Mouse (Mus musculus): ENCODE results near the gene Pfdn6. TPM values are rescaled to one million over a fixed set of nuclear protein-coding genes. Genes with fewer than 3 reads are reported as not detected.
A peak's percentile ranks its signal among the peaks of the same experiment; 100 is the strongest.
"Not testable (repeated sequence)": the region's sequence is repeated elsewhere in the genome, so short reads cannot be mapped to it uniquely, and the experiment has no call there.

Gene Pfdn6
- total and polyA plus RNA-seq, 3 experiments = 75.3 to 373 (median 141) TPM

DNA sequence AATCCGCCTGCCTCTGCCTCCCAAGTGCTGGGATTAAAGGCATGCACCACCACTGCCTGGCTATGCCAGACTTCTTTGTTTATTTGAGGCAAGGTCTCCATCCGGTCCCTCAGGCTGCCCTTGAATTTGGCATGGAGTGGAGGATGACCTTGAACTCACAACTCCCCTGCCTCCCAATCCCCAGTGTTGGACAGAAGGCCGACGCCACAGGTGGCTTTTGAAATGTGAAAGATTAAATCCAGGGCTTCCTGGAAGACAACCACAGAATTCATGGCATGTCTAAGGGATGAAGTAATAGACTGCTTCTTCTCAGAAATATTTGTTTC is 39.2 kb downstream of the Pfdn6 start:
- Histone ChIP-seq H3K9me3 (replicated peaks) (no peaks in the 10 kb centered on the region), H3K4me3 (ENCODE audit: low read depth, low read length) (no peak overlapping the region), H3K27me3 (ENCODE audit: insufficient read depth, low read length) (no peaks in the 10 kb centered on the region), H3K36me3 (replicated peaks) (no peaks in the 10 kb centered on the region), H3K4me1 (ENCODE audit: insufficient read depth, low read depth, low read length) (peaks cover 71% of the 10 kb centered on the region)
- ATAC-seq (ENCODE audit: extremely low read depth, insufficient number of reproducible peaks, low FRiP score, poor library complexity, severe bottlenecking) (no peak), DNase-seq (ENCODE audit: low spot score) (no peak)
- TF ChIP-seq GATA1 (IDR thresholded peaks at IDR 0.05; ENCODE audit: borderline replicate concordance, low read length) (no peak), POLR2AphosphoS5 (IDR thresholded peaks at IDR 0.05; ENCODE audit: insufficient replicate concordance, low read depth, low read length) (no peak), CTCF (IDR thresholded peaks at IDR 0.05; ENCODE audit: low read depth, low read length) (no peak), TAL1 (conservative IDR thresholded peaks at IDR 0.05; ENCODE audit: low read depth, low read length) (no peak), GATA2 (IDR thresholded peaks at IDR 0.05; ENCODE audit: borderline replicate concordance, low read depth, low read length) (no peak)

DNA sequence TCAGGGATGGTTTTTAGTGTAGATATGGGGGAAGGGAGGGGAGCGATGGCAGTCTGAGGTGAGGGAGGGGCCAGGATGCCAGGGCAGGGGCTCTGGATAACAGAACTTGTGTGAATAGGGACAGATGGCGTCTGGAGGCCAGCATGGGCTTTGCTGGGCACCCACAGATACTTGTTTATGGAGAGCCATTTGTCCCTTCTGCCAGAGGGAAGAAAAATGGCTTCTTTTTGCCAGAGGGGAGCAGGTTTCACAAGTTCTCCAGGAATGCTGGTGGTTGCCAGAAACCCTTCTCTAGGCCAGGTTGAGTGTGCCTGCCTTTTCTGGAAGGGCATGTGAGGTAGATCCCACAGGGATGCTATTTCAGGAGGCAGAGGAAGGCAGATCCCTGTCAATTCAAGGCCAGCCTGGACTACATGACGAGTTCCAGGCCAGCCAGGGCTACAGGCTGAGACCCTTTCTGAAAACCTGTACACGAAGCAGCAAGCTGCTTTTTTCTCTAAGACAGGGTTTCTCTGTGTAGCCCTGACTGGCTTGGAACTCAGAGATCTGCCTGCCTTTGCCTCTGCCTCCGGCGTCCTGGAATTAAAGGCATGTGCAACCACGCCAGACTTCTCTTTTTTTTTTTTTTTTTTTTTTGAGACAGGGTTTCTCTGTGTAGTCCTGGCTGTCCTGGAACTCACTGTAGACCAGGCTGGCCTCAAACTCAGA is 39.7 kb downstream of the Pfdn6 start:
- Histone ChIP-seq H3K27me3 (ENCODE audit: insufficient read depth, low read length) (no peaks in the 10 kb centered on the region), H3K4me3 (ENCODE audit: low read depth, low read length) (no peak overlapping the region; the same call in 1 of the 2 replicates), H3K9me3 (replicated peaks) (no peaks in the 10 kb centered on the region), H3K36me3 (replicated peaks) (no peaks in the 10 kb centered on the region), H3K4me1 (ENCODE audit: insufficient read depth, low read depth, low read length) (peaks cover 73% of the 10 kb centered on the region)
- DNase-seq (ENCODE audit: low spot score) (no peak), ATAC-seq (ENCODE audit: extremely low read depth, insufficient number of reproducible peaks, low FRiP score, poor library complexity, severe bottlenecking) (no peak)
- TF ChIP-seq POLR2AphosphoS5 (IDR thresholded peaks at IDR 0.05; ENCODE audit: insufficient replicate concordance, low read depth, low read length) (no peak), TAL1 (conservative IDR thresholded peaks at IDR 0.05; ENCODE audit: low read depth, low read length) (no peak), GATA1 (IDR thresholded peaks at IDR 0.05; ENCODE audit: borderline replicate concordance, low read length) (no peak), CTCF (IDR thresholded peaks at IDR 0.05; ENCODE audit: low read depth, low read length) (no peak), GATA2 (IDR thresholded peaks at IDR 0.05; ENCODE audit: borderline replicate concordance, low read depth, low read length) (no peak)

DNA sequence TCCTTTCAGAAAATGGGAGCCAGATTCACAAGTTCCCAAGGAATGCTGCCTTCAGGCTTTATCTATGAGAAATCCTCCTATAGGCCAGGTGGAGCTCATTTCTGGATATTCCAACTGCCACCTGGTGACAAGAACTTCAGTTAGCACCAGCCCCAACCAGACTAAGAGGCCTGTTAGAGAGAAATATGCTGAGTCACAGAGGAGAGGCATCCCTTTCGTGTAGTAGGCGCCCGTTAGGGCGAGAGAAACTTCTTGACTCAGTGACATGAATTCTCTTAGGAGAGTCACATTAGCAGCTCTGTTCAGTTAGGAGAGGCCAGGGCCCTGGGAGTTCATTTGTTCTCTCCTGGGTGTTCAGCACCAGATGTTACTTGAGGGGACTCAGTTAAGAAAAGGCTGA is 40.5 kb downstream of the Pfdn6 start:
- Histone ChIP-seq H3K36me3 (replicated peaks) (no peaks in the 10 kb centered on the region), H3K27me3 (ENCODE audit: insufficient read depth, low read length) (no peaks in the 10 kb centered on the region), H3K9me3 (replicated peaks) (no peaks in the 10 kb centered on the region), H3K4me3 (ENCODE audit: low read depth, low read length) (no peak overlapping the region), H3K4me1 (ENCODE audit: insufficient read depth, low read depth, low read length) (peaks cover 71% of the 10 kb centered on the region)
- ATAC-seq (ENCODE audit: extremely low read depth, insufficient number of reproducible peaks, low FRiP score, poor library complexity, severe bottlenecking) (peak; percentile 61), DNase-seq (ENCODE audit: low spot score) (no peak)
- TF ChIP-seq GATA1 (IDR thresholded peaks at IDR 0.05; ENCODE audit: borderline replicate concordance, low read length) (no peak), TAL1 (conservative IDR thresholded peaks at IDR 0.05; ENCODE audit: low read depth, low read length) (no peak), POLR2AphosphoS5 (IDR thresholded peaks at IDR 0.05; ENCODE audit: insufficient replicate concordance, low read depth, low read length) (no peak), CTCF (IDR thresholded peaks at IDR 0.05; ENCODE audit: low read depth, low read length) (no peak), GATA2 (IDR thresholded peaks at IDR 0.05; ENCODE audit: borderline replicate concordance, low read depth, low read length) (no peak)

GRCm38 (mm10) chr17:33898193-33898592 is 42.0 kb downstream of the Pfdn6 start:
- H3K27me3 ChIP-seq (ENCODE audit: insufficient read depth, low read length); H3K4me3 ChIP-seq (ENCODE audit: low read depth, low read length); ATAC-seq (ENCODE audit: extremely low read depth, insufficient number of reproducible peaks, low FRiP score, poor library complexity, severe bottlenecking); DNase-seq (ENCODE audit: low spot score); H3K36me3 ChIP-seq (replicated peaks); H3K9me3 ChIP-seq (replicated peaks): not testable (repeated sequence)
- H3K4me1 ChIP-seq (ENCODE audit: insufficient read depth, low read depth, low read length) = peaks cover 59% of the 10 kb centered on the region

GRCm38 (mm10) chr17:33897114-33897794 is 42.9 kb downstream of the Pfdn6 start:
- ATAC-seq (ENCODE audit: extremely low read depth, insufficient number of reproducible peaks, low FRiP score, poor library complexity, severe bottlenecking) (no peak), DNase-seq (ENCODE audit: low spot score) (no peak)
- no peaks in the 10 kb centered on the region for H3K27me3 ChIP-seq (ENCODE audit: insufficient read depth, low read length)
- no peaks in the 10 kb centered on the region for H3K36me3 ChIP-seq (replicated peaks)
- H3K4me1 ChIP-seq (ENCODE audit: insufficient read depth, low read depth, low read length) = peaks cover 50% of the 10 kb centered on the region
- no peak overlapping the region for H3K4me3 ChIP-seq (ENCODE audit: low read depth, low read length)
- no peaks in the 10 kb centered on the region for H3K9me3 ChIP-seq (replicated peaks)
- TF ChIP-seq CTCF (IDR thresholded peaks at IDR 0.05; ENCODE audit: low read depth, low read length) = no peak; the same call in 1 of the 2 replicates
- TF ChIP-seq TAL1 (conservative IDR thresholded peaks at IDR 0.05; ENCODE audit: low read depth, low read length) = no peak
- TF ChIP-seq GATA1 (IDR thresholded peaks at IDR 0.05; ENCODE audit: borderline replicate concordance, low read length) = no peak
- no peak for TF ChIP-seq POLR2AphosphoS5 (IDR thresholded peaks at IDR 0.05; ENCODE audit: insufficient replicate concordance, low read depth, low read length)
- no peak for TF ChIP-seq GATA2 (IDR thresholded peaks at IDR 0.05; ENCODE audit: borderline replicate concordance, low read depth, low read length)

- H3K36me3 ChIP-seq (replicated peaks); H3K27me3 ChIP-seq (ENCODE audit: insufficient read depth, low read length); H3K9me3 ChIP-seq (replicated peaks); DNase-seq (ENCODE audit: low spot score); H3K4me3 ChIP-seq (ENCODE audit: low read depth, low read length); ATAC-seq (ENCODE audit: extremely low read depth, insufficient number of reproducible peaks, low FRiP score, poor library complexity, severe bottlenecking): not testable (repeated sequence)
- peaks cover 23% of the 10 kb centered on the region for H3K4me1 ChIP-seq (ENCODE audit: insufficient read depth, low read depth, low read length)
Measured at GRCm38 (mm10) chr17:33893011-33893410, 47.1 kb downstream of the Pfdn6 start.
